Mouse (Mus musculus) adrenal gland, postnatal 14 days (tissue): ENCODE results near the gene Rfx5. TPM values are rescaled to one million over a fixed set of nuclear protein-coding genes. Genes with fewer than 3 reads are reported as not detected.

ENCODE experiments used
- DNase-seq: peaks from one replicate; pipeline ENCODE4 v3.0.0; 2021; ENCODE audit warnings: mixed read lengths
- microRNA-seq, 2 experiments: library from miRNA; unstranded; fragments of <30 nt; microRNA quantifications; one replicate each; pipeline ENCODE4 v1.2.0; 2021
- total RNA-seq: library from RNA; stranded (reverse); gene quantifications from 2 replicates; pipeline ENCODE4 v1.2.3, GENCODE M21; 2021

Gene Rfx5
- total RNA-seq, 1 experiment from 2014 or later = 22.4 TPM

- DNase-seq = peak; percentile 87
These were observed 43.1 kb downstream of the Rfx5 start for GRCm38 (mm10) chr3:94996946-94997345.

GRCm38 (mm10) chr3:95002569-95002968, 48.7 kb downstream of the Rfx5 start:
- no peak for DNase-seq

GRCm38 (mm10) chr3:95003273-95003672, 49.4 kb downstream of the Rfx5 start:
- DNase-seq = no peak

GRCm38 (mm10) chr3:95005651-95006050, 51.8 kb downstream of the Rfx5 start:
- DNase-seq = no peak

- DNase-seq = peak; percentile 71
These were observed 53.8 kb downstream of the Rfx5 start for GRCm38 (mm10) chr3:95007706-95008105.

GRCm38 (mm10) chr3:95010396-95010795, 56.5 kb downstream of the Rfx5 start:
- no peak for DNase-seq

Small RNAs within 50 kb of the gene (microRNA-seq; reads per million reads assigned to microRNA genes)
- 0.76 to 0.85 reads per million in 2 experiments for gene Mir7013

Other genes starting within 250 kb of the Rfx5 start
- 2.0 and 3.3 TPM in 2 replicates for gene Cgn, start 167.6 kb upstream of the Rfx5 start, total RNA-seq
- gene Pogz, start 116.5 kb upstream of the Rfx5 start, total RNA-seq = 29.1 and 31.4 TPM in 2 replicates
- 262 and 280 TPM in 2 replicates for gene Psmb4, start 67.1 kb upstream of the Rfx5 start, total RNA-seq
- gene Selenbp1, start 21.0 kb upstream of the Rfx5 start, total RNA-seq = 68.0 and 87.5 TPM in 2 replicates
- 40.5 and 46.3 TPM in 2 replicates for gene Pi4kb, start 20.7 kb downstream of the Rfx5 start, total RNA-seq
- 30.9 and 33.2 TPM in 2 replicates for gene Zfp687, start 61.4 kb downstream of the Rfx5 start, total RNA-seq
- gene Psmd4, start 88.5 kb downstream of the Rfx5 start, total RNA-seq = 218 and 243 TPM in 2 replicates
- gene Pip5k1a, start 152.9 kb downstream of the Rfx5 start, total RNA-seq = 42.9 and 43.8 TPM in 2 replicates
- gene Vps72, start 156.9 kb downstream of the Rfx5 start, total RNA-seq = 56.6 and 62.8 TPM in 2 replicates
- 1.4 TPM in 1 of 2 replicates, not detected in the other for gene Tmod4, start 170.4 kb downstream of the Rfx5 start, total RNA-seq
- gene Scnm1, start 179.9 kb downstream of the Rfx5 start, total RNA-seq = 39.8 and 43.6 TPM in 2 replicates
- gene Lysmd1, start 180.0 kb downstream of the Rfx5 start, total RNA-seq = 9.0 and 11.3 TPM in 2 replicates
- 1.7 and 7.8 TPM in 2 replicates for gene Tnfaip8l2, start 188.3 kb downstream of the Rfx5 start, total RNA-seq
- gene Sema6c, start 206.4 kb downstream of the Rfx5 start, total RNA-seq = 2.8 and 5.4 TPM in 2 replicates